ENCODE assay signal across 12 mouse cellular contexts in the genomic region with DNA sequence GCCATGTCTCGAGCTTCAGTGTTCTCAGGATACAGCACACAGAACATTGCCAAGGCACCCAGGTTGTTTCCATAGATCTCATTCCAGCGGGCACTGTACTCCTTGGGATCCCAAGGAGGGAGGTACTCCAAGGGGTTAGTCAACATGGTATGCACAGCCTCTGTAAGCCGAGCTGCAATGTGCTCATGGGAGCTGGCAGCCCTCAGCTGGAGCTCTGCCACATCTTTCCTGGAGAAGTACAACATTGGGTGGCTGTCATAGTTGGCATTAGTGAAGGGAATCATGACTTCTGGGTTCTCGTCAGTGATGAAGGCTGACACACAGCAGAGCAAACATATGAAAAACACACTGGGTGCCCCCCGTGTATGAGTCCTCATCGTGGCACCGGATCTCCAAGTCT. TPM values are rescaled to one million over a fixed set of nuclear protein-coding genes. Genes with fewer than 3 reads are reported as not detected.
DNase-seq lines count a peak whose midpoint lies in the region.
"Had no signal": no experiment of that assay in that cellular context is flagged by ENCODE, and none has a peak within 500 bp of the region (broad histone marks: within the 10 kb centered on the region; RNA-seq: fewer than 3 reads in every experiment).

No protein-coding gene starts in this region.

- no peak overlapping the region for H3K4me3 ChIP-seq in heart, embryonic 10.5 days
- H3K4me3 ChIP-seq: midbrain, embryonic 13.5 days; neural tube, embryonic 12.5 days had no signal

- no peaks in the 10 kb centered on the region for H3K9me3 ChIP-seq in heart, embryonic 10.5 days
- H3K9me3 ChIP-seq: midbrain, embryonic 13.5 days; neural tube, embryonic 12.5 days had no signal

- no peaks in the 10 kb centered on the region for H3K4me1 ChIP-seq in heart, embryonic 10.5 days
- H3K4me1 ChIP-seq: neural tube, embryonic 12.5 days had no signal

- H3K27ac ChIP-seq in heart, embryonic 10.5 days: no peak overlapping the region
- H3K27ac ChIP-seq: midbrain, embryonic 13.5 days; neural tube, embryonic 12.5 days had no signal

- WGBS in heart, embryonic 10.5 days: 83% methylated on average over 7 of the region's 7 CpGs

- H3K36me3 ChIP-seq in heart, embryonic 10.5 days: peaks cover 10% of the 10 kb centered on the region
- H3K36me3 ChIP-seq: midbrain, embryonic 13.5 days; neural tube, embryonic 12.5 days had no signal

- no peaks in the 10 kb centered on the region for H3K27me3 ChIP-seq in heart, embryonic 10.5 days (ENCODE audit: insufficient read depth, poor library complexity, severe bottlenecking)
- H3K27me3 ChIP-seq: midbrain, embryonic 13.5 days; neural tube, embryonic 12.5 days had no signal

- DNase-seq in cerebellum, postnatal 14 days: peak; percentile 10 to 23
- DNase-seq in cerebellum, adult 9-11 months: no peak
- DNase-seq in heart, postnatal 4 days: peak; percentile 54
- no peak for DNase-seq in heart, embryonic 10.5 days (ENCODE audit: low spot score)
- peak; percentile 74 for DNase-seq in NIH3T3 (ENCODE audit: low read depth)
- peak; percentile 17 to 38 for DNase-seq in gastrocnemius, adult 8-10 months (ENCODE audit: low spot score in 2 of 2)
- DNase-seq in urinary bladder, postnatal 25 days (ENCODE audit: low spot score): no peak
- DNase-seq in embryo, embryonic 11 days: no peak
- DNase-seq: cerebellum, adult 9-10 months; liver, postnatal 0 days had no signal

RNA-seq across cellular contexts. Expression of a gene that starts 23.8 kb away (rescaled TPM):
- 10 to 100 TPM; 10.3 to 10.6 TPM for total RNA-seq in heart, postnatal 4 days (2021)
- polyA plus RNA-seq in heart, embryonic 10.5 days (2016; fragmentation: Nextera tagmentation; extraction: Ambion mirVana): 20.9 and 22.8 TPM in 2 replicates
- total RNA-seq in gastrocnemius, adult 8-10 months (2022): 1 to 10 TPM; 2.4 to 3.9 (median 2.9) TPM

RNA-seq across cellular contexts. Expression of a gene that starts 55.9 kb away (rescaled TPM):
- under 1 TPM in 1 of 2 experiments, not detected in 1; 0.33 TPM for total RNA-seq in heart, postnatal 4 days (2021)
- polyA plus RNA-seq in heart, embryonic 10.5 days (2016; fragmentation: Nextera tagmentation; extraction: Ambion mirVana): 0.48 and 0.88 TPM in 2 replicates
- not detected for total RNA-seq in gastrocnemius, adult 8-10 months (2022)

Comparison
In these comparisons a context has a peak if more than half of its experiments do, and no peak if none do; other contexts are left out.
1. DNase-seq: peak in cerebellum, postnatal 14 days (2 of 2), heart, postnatal 4 days (single experiment), NIH3T3 (single experiment) and gastrocnemius, adult 8-10 months (2 of 2); none in cerebellum, adult 9-11 months (single experiment), heart, embryonic 10.5 days (single experiment), urinary bladder, postnatal 25 days (single experiment) and embryo, embryonic 11 days (single experiment).